Comparison of ENCODE assay signal across 13 mouse cellular contexts in genomic region chr6:36248219-36248618, GRCm38 (mm10).
"Had no signal": no experiment of that assay in that cellular context is flagged by ENCODE, and none has a peak within 500 bp of the region (broad histone marks: within the 10 kb centered on the region; RNA-seq: fewer than 3 reads in every experiment).

No protein-coding gene starts in this region.

- DNase-seq: lung, adult 18-20 months; lung, embryonic 14.5 days; lung, postnatal 10 days; lung, postnatal 4 days; midbrain, embryonic 14.5 days; retina, postnatal 1 day; right cerebral cortex, adult 18-20 months; right cerebral cortex, postnatal 25 days; right cerebral cortex, postnatal 4 days; spleen, adult 18-20 months; thymus, adult 18-20 months; thymus, postnatal 14 days; thymus, postnatal 36 days had no signal
